Mouse (Mus musculus) cerebellum, adult 11 months (tissue): Measurements from ENCODE around the gene Art1.
A peak's percentile ranks its signal among the peaks of the same experiment; 100 is the strongest.

Experiments used
- DNase-seq: peaks from one replicate; pipeline ENCODE4 v3.0.0; 2022

The Art1 gene

DNA sequence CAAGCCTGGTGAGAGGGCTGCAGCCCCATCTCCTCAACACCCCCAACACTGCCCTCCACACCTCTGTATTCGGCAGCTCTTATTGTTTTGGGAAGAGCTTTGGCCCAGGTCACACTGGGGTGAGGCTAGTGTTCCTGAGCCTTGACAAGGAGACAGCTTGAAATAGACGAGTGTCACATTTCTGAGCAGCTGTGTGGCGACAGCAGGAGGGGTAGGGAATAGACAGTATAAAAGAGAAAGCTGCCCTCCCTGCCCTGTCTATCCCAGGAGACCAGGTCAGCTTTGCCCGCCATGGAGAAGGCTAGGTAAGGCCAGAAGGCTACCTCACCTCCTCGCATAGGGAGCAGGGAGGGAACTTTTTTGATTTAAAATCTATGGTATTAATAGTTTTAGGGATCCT is at the start of gene Art1:
TSS of gene Art1 (plus strand) at position 257 of the 400 bp plus-strand sequence.
- no peak for DNase-seq

DNA sequence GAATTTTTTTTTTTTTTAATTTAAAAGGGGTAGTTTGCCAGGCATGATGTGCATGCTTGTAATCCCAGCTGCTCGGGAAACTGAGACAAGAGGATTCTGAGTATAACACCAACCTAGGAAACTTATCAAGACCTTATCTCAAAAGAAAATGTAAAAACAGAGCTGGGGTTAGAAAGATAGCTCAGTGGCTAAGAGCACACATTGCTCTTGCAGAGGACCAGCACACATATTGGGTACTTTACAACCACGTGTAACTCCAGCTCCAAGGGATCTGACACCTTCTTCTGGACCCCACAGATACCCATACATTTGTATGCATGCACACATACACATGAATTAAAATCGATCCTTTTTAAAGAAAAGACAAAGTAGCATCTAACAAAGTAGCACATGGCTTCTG is 40.2 kb upstream of the Art1 start:
- DNase-seq = no peak

- DNase-seq = no peak
Observed at GRCm38 (mm10) chr7:102062203-102062602, 39.3 kb upstream of the Art1 start.

GRCm38 (mm10) chr7:102063891-102064290 is 37.7 kb upstream of the Art1 start:
- DNase-seq = no peak

- DNase-seq = no peak
Observed at GRCm38 (mm10) chr7:102064655-102065045, 36.9 kb upstream of the Art1 start.

- DNase-seq = peak; percentile 87
Observed at GRCm38 (mm10) chr7:102065046-102065891, 36.3 kb upstream of the Art1 start, which contains the start of the genes Rnf121, Xndc1 and Xntrpc. Rnf121 (minus strand) TSS chr7:102065469. Xndc1 (plus strand) TSS chr7:102065511. Xntrpc (plus strand) TSS chr7:102065713.

DNA sequence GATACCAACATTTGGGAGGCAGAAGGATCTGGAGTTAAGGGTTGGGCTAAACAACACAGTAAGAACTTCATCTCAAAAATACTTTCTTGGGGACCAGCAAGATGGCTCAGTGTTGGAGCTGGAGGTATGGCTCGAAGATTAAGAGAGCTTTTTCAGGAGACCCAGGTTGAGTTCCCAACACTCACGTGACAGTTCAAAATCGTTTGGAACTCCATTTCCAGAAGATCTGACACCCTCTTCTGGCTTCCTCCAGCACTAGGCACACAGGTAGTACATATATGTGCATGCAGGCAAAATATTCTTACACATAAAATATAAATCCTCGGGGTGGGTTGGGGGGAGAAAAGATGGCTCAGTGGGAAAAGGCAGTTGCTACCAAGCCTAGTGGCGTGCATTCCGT is 35.2 kb upstream of the Art1 start:
- DNase-seq = no peak

DNA sequence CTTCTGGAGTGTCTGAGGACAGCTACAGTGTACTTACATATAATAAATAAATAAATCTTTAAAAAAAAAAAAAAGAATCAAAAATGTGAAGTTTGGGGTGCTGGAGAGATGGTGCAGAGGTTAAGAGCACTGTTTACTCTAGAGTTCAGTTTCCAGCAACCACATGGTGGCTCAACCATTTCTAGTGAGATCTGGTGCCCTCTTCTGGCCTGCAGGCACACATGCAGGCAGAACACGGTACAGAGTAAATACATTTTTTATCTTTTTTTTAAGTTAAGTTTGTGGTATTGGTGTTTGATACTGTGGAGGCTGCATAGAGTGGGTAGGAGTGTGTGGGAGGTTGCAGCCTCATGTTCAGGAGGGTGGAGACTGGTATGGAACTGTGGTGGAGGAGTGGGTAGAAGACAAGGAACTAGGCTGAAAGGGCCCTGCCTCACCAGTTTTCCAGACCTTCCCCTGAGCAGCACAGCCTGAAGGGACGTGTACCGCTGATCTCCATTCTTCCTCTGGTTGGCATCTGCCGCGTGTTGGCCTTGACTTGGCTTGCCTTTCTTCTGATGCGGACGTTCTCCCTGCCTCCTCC is 24.7 kb upstream of the Art1 start:
- no peak for DNase-seq

GRCm38 (mm10) chr7:102078517-102078916 is 23.0 kb upstream of the Art1 start:
- DNase-seq = no peak

DNA sequence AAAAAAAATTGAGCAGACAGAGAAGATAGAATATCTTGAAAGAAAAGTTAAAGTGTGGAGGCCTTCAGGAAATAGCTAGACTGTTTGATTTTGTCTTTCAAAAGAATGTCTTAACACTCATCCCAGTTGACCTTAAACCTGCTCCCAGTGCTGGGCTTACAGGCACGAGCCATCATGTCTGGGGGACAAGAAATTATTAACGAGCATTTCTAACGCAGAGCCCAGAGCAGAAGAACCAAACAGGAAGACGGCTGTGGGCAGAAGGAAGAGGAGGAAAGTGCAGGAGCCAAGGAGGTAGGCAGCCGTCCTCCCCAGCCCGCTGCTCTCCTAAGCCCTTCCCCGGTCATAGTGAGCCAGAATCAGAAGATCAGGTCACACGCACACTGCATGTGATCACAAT is 21.2 kb upstream of the Art1 start:
- no peak for DNase-seq

GRCm38 (mm10) chr7:102081784-102082183 is 19.8 kb upstream of the Art1 start:
- no peak for DNase-seq

DNA sequence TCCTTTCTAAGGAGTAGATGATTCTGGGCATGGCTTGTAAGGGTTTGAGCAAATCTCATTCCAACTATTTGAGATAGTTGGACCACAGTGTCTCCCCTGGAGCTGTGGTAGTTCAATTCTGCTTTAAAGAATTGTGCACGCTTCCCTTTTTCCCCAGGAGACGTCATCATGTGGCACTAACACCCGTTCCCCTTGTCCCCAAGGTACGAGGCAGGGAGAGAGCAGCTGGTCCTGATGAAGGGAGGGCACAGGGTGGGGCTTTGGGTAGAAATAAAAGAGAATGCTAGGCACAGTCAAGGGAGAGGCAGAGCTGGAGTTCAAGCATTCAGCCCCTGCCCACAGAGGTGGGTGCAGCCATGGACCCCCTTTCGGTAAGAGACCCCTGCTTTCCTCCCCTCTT is 18.7 kb upstream of the Art1 start, which contains the start of gene Trpc2:
TSS of gene Trpc2 (plus strand) at position 301 of the 400 bp plus-strand sequence.
- no peak for DNase-seq

- DNase-seq = no peak
Observed at GRCm38 (mm10) chr7:102084041-102084696, 17.4 kb upstream of the Art1 start.

DNA sequence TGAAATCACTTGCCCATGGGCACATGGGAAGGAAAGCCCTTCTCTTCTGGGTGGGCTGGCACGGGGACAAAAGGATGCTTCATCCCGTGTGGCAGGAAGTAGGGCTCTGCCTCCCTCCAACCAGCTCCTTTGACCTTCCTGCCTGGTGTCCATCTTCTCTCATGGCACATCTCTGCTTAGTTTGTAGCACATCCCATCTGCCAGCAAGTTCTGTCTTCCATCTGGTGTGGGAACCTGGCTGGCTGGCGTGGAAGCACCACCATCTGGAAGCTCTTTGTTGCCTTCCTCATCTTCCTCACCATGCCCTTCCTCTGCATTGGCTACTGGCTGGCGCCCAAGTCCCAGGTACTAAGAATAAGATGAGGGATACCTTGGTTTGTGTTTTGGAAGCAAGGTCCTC is 14.2 kb upstream of the Art1 start:
- peak; percentile 17 for DNase-seq

DNA sequence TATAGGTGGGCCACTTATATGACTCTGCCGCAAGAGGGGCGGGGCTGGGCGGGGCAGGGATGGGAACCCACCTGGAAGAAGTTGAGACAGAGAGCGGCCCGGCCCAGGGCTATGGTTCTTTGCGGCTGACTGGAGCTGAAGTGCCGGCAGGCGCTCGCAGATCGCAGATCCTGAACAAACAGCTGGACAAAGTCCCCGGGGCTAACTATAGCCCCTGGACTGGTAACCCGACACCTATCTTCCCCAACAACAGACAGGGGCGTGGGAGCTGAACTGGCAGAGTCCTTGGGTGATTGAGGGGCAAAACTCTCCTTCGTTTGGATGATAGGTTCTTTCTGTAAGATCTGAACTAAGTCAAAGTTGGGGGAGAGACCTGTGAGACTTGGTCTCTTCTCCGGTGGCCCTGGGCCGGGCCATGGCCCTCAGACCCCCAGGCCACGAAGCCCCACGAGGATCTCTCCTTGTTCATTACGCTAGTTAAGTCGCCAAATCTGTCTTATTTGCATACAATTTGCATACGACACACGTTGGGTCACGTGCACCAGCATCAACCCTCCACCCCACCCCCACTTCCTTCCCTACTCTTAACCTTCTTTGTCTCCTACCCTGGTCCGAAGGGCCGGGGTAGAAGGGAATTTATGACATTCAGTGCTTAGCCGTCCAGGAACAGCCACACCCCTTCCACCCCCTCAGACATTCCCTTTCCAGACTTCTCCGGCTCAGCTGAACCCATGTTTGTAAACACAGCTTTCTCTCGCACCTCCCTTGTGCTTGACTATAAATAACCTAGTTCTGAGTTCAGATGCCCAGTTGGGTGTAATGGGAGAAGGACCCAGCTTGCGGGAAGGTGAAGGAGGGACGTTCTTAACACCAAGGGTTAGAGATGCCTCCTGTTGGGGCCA is 1.5 kb upstream of the Art1 start:
- no peak for DNase-seq

- DNase-seq = no peak
Observed at GRCm38 (mm10) chr7:102100868-102101267, 675 bp upstream of the Art1 start.

DNA sequence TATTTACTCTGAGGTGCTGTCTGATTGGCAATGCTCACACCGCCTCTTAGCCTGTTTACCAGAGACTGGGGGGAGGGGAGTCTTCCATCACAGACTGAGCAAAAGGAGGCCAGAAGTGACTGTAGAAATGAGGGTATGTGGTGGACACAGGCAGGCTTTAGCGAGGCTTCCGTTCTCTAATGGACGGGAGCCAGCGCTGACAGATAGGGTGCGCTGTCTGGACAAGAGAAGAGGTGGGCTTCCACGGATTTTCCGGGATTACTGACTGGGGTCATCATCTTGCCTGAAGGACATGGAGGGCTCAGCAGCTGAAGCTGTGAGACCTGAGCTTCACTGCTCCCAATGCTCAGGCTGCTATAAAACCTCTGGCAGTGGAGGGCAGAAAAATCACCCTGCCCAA is 698 bp downstream of the Art1 start:
- no peak for DNase-seq

DNA sequence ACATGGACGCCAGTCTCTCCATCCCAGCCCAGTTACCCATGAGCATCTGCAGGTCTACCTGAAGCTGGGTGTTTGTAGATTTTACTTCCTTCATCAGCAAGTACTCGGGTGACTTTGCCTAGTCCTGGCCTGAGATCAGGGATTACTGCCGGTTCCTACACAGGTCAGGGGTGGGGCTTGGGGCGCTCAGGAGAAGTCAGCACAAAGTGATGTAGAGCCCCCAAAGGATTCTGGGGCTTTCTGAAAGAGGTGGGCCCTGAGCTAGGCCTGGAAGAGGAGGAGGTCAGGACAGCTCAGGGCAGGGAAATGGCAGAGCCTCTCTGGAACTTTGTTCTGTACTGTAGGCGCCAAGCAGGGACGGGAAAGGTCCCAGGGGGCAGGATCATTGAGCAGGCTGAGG is 1.2 kb downstream of the Art1 start:
- no peak for DNase-seq

DNA sequence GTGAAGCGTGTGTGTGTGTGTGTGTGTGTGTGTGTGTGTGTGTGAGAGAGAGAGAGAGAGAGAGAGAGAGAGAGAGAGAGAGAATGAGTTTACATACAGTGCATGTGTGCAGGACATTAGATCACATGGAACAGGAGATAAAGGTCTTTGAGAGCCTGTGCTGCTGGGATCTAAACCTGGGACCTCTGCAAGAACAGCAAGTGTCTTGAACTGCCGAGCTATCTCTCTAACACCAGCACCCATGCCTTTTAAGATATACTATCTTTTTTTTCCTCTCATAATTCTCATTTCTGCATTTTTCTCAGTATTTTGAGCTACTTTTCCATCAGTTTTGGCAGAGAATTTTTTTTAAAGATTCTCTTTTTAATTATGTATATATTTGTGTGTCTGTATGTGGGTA is 2.0 kb downstream of the Art1 start:
- DNase-seq = no peak

DNA sequence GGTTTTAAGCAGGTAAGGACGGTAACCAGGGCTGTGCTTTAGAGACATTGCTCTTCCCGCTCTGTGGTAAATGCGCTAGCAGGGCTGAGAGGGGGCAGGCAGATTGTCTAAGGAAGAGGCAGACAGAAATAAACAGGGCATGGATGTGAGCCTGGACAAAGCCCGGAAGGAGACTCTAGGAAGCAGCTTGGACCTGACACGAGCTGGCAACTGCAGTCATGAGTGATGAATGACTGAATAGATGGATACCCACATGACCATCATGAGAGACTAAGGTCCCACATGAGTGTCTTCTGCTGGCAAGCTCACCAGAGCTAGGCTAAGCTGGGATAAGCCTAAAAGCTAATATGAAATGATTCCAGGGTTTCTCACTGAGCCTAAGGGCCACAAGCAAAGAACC is 2.6 kb downstream of the Art1 start:
- peak; percentile 29 for DNase-seq

- DNase-seq = no peak
Observed at GRCm38 (mm10) chr7:102106700-102107141, 5.2 kb downstream of the Art1 start.

DNA sequence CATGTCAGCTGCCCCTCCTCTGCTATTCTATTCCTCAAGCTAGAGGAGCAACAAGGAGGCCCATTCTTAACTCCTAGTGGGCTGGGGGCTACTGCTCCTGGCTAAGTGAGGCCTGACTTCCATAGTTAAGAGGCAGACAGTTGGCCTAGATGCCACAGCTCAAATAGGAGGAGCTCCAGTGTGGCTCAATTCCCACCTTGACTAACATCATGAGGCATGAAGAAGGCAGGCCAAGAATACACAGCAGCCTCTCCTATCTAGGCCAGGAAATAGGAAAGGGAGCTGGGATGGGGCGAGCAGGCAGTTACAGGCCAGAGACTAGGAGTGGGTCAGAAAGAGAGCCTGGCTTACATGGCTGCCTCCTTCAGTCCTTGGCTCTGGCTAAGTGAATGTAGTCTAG is 6.7 kb downstream of the Art1 start:
- DNase-seq = no peak

- no peak for DNase-seq
Observed at GRCm38 (mm10) chr7:102109171-102109570, 7.6 kb downstream of the Art1 start, which contains the start of gene Art5. Art5 (minus strand) TSS chr7:102109489.
